Mouse (Mus musculus): ENCODE measurements at regions not wholly inside any gene's neighbourhood (a gene's known extent, or its start where the extent isn't known, plus 50 kb on each side); places are given as distances from the start of the nearest gene placed in this dataset.
"Not testable (repeated sequence)": the region's sequence is repeated elsewhere in the genome, so short reads cannot be mapped to it uniquely, and the experiment has no call there.

DNA sequence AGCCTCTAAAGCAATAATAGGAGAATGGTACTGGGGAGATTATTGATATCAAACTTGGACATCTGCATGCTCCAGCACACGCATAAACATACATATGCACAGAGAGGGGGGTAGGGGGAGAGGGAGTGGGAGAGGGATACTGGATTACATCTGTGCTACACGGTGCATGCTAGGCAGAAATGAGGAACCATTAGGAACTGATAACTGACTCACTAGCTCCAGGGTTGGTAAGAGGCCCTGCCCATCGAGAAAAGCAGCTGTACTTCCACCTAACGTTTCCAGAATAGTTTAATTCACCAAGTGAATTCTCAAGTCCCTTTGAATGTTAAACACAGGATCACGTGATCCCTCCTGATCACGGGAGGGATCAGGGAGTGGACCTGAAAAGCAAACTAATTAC, 825.1 kb downstream of the Diaph3 start:
- no peak for DNase-seq (ENCODE audit: low read depth)

DNA sequence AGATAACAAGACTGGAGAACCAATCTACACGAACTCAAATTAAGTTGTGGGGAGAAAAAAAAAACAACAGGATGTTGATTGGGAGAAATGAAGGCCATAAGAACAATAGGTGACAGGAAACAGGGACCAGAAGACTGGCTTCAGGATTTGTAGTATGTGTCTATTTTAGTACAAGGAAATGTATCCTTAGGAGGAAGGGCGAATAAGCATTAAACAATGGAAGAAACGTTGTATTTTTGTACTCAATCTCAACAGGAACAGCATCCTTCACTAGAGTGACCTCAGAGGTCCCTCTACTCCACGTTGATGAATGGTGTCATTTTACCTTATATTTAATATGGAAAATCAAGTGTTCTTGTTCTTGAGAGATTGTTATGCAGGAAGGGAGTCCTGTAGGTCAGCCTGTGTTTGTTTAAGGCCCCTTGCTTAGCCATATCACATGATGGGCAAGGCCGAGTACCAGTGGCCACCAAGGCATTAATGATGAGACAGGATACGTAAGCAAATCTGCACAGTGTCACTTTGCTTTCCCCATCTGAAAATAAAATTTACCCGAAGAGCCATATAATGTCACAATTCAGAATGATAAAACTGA, 832.0 kb downstream of the Diaph3 start:
- DNase-seq (ENCODE audit: low read depth): no peak

DNA sequence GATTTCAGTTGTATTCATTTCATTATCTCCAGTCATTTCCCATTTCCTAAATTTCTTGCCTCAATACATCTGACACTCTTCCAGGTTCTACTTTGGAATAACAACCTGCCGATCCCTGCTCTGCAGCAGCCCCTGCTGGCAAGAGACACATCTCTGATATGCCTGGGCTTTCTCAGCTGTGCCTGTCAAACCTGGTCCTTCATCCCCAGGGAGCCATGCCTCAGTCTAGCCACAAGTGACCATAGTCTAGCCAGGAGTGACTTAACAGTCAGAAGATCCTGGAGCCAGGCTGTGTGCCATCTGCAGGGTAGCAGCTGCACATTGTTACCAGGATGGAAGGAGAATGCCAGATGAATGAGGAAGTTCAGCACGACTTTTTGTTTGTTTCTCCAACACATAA, 833.2 kb downstream of the Diaph3 start:
- DNase-seq (ENCODE audit: low read depth): no peak

DNA sequence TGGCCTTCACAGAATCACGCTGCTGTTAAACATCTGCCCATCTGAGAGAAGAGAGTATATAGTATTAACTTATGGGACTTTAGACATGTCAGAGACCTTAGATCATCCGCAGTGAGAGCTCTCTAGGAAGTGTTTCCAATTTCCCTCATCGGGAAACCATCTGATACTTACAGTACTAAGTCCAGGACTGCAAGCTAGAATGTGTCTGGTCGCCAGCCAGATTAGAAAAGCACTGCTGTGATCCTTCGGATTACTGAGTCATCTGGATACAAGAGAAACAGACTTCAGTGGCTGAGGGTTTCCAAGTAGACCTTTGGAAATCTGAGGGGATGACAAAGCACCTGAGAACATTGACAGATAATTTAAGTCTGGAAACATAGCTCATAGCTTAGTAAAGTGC, 839.4 kb downstream of the Diaph3 start:
- no peak for DNase-seq (ENCODE audit: low read depth)

DNA sequence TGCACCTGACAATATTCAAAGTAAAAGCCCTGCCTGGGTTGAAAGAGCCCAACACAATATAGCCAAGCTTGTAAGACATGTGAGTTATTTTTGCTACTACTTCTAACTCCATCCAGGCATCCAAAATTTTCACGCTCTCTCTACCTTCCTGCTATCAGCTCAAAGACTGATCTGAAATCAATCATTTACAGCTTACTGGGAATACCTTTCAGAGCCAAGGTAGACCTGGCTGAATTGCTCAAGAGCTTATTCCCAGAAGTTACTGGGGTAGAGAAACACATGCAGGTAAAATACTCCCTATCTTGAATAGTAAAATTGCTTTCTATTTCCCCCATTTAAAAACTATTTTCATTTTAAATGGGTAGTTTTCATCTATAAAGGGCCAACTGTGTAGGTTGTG, 840.2 kb downstream of the Diaph3 start:
- no peak for DNase-seq (ENCODE audit: low read depth)

DNA sequence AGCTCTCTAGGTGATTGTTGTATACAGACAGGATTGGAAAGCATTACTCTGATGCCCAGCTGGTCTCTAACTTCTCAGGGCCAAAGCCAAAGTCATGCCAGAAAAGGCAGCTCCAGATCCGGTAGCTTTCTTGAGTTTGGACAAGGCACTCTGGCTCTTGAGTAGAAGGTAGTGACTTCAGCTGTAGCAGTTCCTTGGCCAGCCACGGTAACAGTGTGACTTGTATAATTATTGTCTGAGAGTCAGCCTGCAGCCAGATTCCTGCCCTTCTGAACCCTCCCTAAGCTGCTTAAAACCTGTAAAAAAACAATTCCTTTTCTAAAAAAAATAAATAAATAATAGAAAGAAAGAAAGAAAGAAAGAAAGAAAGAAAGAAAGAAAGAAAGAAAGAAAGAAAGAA, 843.0 kb downstream of the Diaph3 start:
- no peak for DNase-seq (ENCODE audit: low read depth)

DNA sequence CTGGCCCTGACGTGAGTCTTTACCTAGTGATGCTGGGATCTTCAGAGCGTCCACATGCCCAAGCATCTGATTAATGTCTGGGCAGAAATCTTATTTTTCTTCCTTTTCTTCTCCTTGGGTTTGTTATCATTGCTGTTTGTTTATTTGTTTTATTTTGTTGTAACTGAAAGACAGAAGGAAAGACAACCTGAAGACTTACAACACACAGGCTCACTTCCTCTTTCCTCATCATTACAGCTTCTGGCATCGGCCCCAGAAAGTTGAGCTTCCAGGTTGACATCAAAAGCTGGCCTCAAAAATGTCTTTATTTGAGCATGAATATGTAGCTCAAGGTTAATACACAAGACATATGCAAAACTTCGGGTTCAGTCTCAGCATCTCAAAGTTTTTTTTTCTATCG, 846.4 kb downstream of the Diaph3 start:
- not testable (repeated sequence) for DNase-seq (ENCODE audit: low read depth)

DNA sequence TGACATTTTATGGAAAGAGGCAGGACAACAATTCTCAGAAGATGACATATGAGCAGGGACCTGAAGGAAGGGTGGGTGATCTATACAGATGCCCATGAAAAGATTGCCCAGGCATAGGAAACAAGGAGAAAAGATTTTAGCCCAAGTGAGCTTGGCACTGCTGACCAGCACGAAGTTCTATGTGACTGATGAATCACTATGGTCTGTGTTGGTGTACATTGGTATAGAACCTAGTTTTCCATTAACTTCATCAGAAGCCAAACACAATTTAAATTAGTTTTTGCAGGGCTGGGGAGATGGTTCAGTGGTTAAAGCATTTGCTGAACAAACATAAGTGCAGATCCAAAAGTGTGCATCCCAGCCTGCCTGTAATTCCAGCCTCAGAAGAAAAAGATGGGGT, 847.2 kb downstream of the Diaph3 start:
- DNase-seq (ENCODE audit: low read depth): no peak

DNA sequence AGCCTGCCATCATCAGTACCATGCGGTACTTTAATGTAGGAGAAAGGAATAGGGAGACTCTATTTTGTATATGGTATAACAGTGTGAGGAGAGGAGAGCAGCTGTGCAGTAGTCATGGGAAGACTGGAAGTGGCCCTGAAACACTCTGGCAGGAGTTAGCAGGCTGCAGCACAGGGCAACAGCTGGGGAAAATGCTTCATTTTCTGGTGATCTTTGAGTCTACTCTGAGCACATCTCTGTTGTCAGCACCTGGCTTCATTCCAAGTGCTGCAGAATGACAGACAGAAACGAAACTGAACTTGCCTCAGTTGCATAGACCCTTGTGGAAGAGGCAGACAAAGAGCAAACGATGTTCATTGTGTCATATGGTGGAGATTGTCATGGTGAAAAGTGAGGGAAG, 847.7 kb downstream of the Diaph3 start:
- DNase-seq (ENCODE audit: low read depth): no peak

DNA sequence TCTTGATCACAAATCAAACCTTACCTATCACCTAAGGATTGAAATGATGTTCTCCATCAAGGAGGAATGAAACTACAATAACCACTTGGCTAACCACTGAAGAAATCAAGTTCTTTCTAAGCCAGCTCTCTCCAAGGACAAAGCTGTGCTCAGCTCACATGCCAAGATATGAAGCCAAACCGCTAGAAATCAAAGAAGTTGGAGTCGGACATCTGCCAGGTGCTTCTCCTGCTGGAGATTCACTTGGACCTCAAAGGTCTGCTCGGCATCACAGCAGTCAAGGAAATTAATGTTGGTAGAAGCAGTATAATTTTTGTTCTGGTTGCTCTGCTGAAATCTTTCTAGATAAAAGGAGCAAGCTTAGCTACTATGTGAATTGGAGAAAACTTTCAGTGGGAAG, 850.5 kb downstream of the Diaph3 start:
- DNase-seq (ENCODE audit: low read depth): no peak

DNA sequence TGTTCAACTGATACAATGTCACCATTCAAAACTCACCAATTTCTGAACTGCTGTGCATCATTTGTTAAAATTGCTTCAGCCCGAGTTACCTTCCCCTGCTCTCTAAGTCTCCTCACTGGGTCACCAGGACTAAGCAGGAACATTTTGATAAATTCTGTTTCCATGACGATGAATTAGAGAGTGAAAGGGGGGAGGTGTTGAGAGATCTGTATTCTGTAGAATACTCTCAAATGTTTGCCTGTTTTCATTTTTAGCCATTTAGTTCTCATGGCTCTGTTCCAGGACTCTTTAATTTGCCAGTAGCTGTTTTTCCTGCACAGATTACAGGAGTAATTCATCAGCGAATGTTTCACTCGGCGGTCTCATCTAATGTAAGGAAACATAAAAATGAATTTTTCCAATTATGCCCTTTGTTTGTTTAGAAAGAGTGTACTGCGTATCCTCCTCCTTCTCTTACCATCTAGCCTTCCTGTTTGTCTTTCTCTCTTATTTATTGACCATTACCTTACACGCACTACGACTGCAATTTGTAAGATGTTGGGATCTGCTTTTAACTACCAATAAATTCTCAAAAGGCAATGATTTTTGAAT, 879.3 kb downstream of the Diaph3 start:
- DNase-seq (ENCODE audit: low read depth): no peak

DNA sequence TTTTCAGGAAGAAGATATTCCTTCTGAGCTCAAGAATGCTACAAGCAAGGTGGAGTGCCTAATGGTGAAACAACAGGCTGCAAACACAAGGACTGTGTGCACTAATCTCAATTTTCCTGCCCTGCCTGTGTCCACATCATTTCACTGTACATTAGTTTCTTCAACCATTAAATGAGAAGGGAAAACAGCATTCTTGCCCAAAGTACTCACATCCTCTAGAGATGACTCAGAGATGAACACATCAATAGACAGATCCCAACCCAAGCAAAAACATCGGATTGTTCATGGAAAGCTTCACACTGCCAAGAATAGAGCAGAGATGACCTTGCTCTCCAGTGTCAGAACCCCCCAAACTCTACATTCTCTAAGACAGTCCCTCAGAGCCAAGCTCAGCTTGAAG, 886.8 kb downstream of the Diaph3 start:
- DNase-seq (ENCODE audit: low read depth): no peak

DNA sequence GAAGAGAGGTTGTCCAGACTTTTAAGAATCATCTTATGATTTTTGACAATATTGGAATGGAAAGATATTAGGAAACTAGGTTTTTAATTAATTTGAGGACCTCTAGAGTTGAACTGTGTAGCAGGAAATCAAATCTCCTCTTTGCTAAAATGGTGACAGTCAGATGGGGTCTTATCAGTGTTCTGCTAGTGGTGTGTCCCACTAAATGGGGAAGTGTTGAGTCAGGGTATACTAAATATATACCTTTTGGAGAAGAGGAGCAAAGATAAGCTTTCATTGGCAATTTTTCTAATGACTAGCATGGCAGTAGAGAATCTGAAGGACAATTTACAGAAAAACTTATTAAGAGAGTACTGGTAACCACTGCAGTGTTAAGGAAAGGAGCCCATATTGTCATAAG, 889.4 kb downstream of the Diaph3 start:
- DNase-seq (ENCODE audit: low read depth): no peak

DNA sequence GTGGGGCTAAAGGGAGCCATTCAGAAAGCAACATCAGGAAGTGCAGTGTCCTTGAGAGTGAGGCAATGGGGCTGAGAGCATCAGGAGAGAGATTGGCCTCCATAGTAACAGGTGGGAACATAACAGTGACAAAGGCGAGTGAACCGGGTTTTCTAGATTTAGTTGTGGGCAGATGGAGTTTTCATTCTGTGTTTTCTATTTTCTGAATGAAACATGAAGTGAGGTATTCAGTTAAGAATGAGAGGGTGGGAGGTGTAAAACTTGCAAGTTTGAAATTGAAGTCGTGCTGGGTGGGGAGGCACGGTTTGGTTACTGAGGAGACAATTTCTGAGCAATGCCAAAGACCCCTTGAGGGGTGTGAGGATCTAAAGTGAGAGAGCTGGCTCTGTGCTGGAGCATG, 893.3 kb downstream of the Diaph3 start:
- no peak for DNase-seq (ENCODE audit: low read depth)

DNA sequence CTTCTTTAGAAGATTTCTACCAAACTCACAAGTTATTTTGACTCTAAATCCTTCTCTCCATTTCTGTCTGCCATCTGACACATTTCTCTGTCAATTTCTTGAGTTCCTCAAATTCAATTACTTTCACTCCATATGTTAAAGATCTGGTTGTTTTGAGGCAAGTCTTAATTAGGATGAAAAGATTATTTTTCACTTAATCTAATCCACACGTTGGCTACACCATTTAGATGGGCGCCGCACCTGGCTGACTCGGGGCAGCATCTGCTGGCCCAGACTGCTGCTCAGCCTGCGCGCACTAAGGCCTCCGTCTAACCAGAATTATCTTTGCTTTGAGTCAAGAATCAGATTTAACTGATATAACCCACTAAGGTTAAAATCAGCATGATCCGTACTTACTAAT, 894.3 kb downstream of the Diaph3 start:
- DNase-seq (ENCODE audit: low read depth): no peak

DNA sequence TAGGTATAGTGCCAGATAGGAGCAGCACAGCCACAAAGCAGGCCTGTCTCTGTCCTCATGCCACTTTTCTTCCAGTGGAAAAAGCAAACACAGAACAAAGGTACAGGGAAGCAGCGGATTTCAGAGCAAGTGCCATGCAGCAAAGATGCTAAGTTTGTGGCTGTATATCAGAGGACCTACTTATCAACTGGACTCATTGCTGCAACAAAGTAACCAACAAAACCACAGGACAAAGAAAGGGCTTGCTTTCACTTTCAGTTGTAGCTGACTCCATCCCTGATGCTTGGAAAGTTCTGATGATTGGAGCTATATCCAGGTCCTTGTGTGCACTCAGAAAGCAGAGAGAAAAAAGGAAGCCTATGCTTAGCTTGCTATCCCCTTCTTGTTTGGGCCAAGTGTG, 897.4 kb downstream of the Diaph3 start:
- no peak for DNase-seq (ENCODE audit: low read depth)

DNA sequence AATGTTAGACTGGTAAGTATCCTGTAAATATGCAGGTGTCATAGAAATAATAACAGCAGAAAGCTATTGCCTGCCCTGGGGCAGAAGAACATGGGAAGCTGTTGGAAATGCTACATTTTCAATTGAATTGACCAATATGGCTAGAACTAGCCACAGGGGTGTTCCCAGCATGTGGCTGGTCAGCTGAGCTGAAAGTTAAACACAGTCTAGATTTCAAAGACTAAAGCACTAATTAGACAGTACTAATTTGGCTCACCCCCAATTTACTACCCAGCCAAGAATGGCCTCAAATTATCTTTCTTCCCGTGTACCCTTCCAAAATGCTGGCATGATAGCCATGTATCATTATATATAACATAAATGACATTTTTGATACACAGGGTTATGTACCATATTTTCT, 898.2 kb downstream of the Diaph3 start:
- no peak for DNase-seq (ENCODE audit: low read depth)

DNA sequence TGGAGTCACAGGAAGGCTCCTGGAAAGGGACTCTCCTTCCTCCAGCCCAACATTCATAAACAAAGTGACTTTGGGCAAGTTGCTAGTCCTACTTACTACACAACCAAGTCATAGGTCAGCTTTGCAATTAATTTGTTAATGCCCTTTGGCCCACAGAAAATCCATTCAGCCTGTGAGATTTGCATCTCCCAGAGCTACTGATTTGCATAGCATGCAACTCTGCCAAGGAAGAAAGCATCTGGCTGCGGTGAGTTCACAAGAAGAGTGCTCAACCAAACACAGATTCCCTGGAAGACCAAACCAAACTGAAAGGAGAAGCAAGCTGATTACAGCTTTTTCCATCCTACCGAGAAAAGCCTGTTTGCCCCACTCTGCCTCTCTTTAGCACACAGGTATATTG, 901.9 kb downstream of the Diaph3 start:
- DNase-seq (ENCODE audit: low read depth): no peak

DNA sequence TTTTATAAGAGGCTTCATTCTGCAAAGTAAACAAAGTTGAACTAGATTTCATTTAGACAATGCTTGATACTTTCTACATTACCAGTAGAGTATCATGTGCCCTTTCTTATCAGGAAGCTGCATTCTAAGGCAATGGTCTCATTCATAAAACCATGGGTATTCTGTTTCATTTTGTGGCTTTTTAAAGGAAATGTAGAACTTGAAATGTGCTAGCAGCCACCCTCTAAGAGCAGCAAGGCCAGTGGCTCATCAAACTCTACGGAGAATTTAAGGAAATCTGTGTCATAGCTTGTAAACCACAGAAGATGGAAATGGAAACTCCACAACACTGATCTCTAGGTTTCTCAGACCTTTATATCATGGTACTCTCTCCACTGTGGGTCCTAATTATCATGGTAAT, 907.7 kb downstream of the Diaph3 start:
- DNase-seq (ENCODE audit: low read depth): no peak

DNA sequence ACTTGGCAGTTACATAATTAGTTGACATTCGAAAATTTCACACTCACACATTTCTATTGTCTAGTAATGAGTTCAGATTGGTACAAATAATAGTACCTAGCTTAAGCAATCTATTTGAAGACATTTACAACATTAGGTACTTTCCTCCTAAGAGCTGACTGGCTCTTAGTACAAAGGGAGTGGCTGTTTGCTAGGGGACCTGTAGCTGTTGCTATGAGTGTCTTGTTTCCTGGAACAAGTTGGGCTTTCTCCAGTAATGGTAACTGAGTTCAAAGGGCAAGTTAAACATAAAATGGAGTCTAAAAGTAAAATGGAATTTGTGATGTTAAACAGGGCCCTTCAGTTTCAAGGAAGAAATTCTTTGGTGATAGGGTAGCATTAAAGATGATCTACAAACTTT, 910.4 kb downstream of the Diaph3 start:
- DNase-seq (ENCODE audit: low read depth): no peak

DNA sequence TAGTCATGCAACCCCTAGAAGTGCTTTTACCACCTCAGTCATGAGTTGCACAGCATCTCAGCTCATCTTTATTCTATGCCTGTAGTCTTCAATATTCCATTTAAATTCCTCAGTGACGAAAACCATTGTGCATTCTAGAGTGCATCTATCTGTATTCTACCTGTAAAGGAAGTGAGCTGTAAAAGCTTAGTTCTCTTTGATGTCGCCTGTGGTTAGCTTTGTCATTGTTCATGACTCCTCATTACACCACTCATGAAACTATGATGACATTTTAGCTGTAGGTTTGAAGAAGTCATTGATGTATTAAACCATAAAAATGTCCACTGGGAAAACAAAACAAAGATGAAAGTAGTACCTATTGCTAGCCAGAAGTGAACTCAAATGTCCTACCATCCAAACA, 911.3 kb downstream of the Diaph3 start:
- no peak for DNase-seq (ENCODE audit: low read depth)

DNA sequence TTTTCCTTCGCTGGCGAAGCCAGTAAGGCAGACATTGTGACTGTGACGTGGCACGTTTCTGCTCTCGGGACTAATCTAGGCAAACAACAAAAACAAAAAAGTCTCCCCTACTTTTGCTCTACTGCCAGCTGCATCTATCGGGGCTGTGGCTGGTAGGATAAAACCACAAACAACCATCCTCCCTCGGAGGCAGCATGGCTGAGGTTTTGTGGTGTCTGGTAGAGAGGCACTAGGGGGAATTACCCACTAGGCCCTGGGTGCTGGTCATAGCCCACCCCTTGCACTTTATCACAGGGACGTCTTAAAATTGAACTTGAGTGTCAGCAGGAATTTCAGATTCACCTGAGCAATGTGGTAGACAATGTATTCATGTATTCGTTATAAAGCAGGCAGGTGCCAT, 925.3 kb downstream of the Diaph3 start:
- DNase-seq (ENCODE audit: low read depth): no peak

DNA sequence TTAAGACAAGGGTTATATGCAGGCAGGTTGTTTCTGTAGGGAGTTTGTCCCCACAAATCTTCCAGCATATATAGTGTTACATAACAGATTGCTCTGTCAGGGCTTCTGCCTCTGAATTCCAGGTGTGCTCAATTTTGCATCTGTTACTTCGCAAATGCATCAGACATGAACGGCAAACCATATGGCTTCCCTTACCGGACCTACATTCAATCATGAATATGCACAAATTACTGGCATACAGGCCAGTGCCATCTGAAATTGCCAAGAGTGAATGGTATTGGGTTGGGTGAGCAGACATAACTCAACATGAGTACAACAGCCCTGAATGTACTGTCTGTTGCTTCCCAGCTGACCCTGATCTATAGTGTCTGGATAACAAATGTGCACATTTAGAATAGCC, 929.4 kb downstream of the Diaph3 start:
- no peak for DNase-seq (ENCODE audit: low read depth)

DNA sequence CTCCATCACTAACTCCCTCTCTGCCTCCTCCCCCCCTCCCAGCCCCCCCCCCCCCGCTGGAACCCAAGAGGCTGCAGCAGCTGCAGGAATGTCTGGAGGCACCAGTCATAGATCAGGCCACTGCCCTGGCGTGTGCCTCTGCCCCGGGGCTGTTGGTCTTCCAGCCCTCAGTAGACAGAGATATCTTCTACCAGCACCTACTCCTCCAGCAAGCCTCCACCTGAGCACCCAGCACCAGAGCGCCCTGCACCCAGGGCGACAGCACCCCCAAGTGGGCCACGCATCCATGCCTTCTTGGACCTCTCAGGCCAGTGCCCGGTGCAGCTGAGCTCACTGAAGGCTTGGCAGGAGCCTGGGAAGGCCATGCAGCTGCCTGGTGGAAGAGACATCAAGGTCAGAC, 936.5 kb downstream of the Diaph3 start:
- no peak for DNase-seq (ENCODE audit: low read depth)

DNA sequence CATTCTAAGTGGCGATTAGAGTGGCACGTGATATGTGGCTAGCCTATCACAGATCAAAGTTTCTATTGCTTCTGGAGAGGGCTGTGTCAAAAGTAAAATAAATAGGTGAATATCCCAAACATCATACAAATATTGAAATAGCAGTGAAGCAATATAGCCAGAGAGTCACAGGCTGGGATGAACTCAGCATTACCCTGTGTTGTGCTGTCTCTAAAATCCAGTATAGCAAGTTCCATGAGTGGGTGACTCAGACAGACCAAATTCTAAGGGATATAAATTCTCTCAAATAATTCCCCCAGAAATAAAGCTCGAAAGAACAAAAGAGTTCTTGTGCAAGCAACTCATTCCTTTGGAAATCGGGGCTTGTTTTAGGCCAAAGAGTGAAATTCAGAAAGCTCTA, 943.2 kb downstream of the Diaph3 start:
- DNase-seq (ENCODE audit: low read depth): no peak

Measured in c-Kit-positive CD71-negative TER-119-negative erythroid progenitor cells, embryonic 14.5 days (primary cell).